Mouse (Mus musculus) megakaryocyte, embryonic 14.5 days (primary cell): ENCODE measurements around the gene Pld3. TPM values are rescaled to one million over a fixed set of nuclear protein-coding genes. Genes with fewer than 3 reads are reported as not detected.

Experiments used
- H3K27me3 ChIP-seq: replicated peaks from 2 replicates; pipeline ENCODE3; 2012; ENCODE audit warnings: inconsistent platforms
- H3K36me3 ChIP-seq: replicated peaks from 2 replicates; pipeline ENCODE3; 2012; ENCODE audit warnings: low read length, inconsistent platforms, mixed read lengths
- H3K4me1 ChIP-seq: 2 replicates; pipeline ENCODE4 v1.6.1; 2012; ENCODE audit warnings: inconsistent platforms
- H3K4me3 ChIP-seq: replicated peaks from 2 replicates; pipeline ENCODE3; 2012; ENCODE audit warnings: moderate library complexity, mild to moderate bottlenecking, inconsistent platforms
- H3K9me3 ChIP-seq: 2 replicates; pipeline ENCODE4 v1.6.1; 2012; ENCODE audit warnings: inconsistent platforms
- FLI1 ChIP-seq: IDR thresholded peaks from 2 replicates; pipeline ENCODE4 v1.6.1; 2012; ENCODE audit warnings: low read length, inconsistent platforms, mixed read lengths
- GATA1 ChIP-seq: IDR thresholded peaks from 3 replicates; pipeline ENCODE4 v1.6.1; 2012; ENCODE audit warnings: mixed read lengths, low read length, inconsistent platforms, borderline replicate concordance
- polyA plus RNA-seq: library from polyadenylated mRNA; stranded (reverse); fragments of >175 nt; gene quantifications from 2 replicates; pipeline ENCODE4 v1.2.3, GENCODE M21; 2012; ENCODE audit warnings: low replicate concordance; ENCODE audit not compliant: insufficient read depth

The Pld3 gene
- polyA plus RNA-seq, 1 experiment = 97.1 TPM

- H3K4me1 ChIP-seq = peaks cover 59% of the 10 kb centered on the region
- TF ChIP-seq GATA1 = no peak
- TF ChIP-seq FLI1 = no peak
- peak overlapping the region; percentile 93 for H3K4me3 ChIP-seq
- H3K27me3 ChIP-seq = peaks cover 5% of the 10 kb centered on the region
- no peaks in the 10 kb centered on the region for H3K9me3 ChIP-seq
- H3K36me3 ChIP-seq = peaks cover 25% of the 10 kb centered on the region
These were observed 10.5 kb downstream of the Pld3 start for GRCm38 (mm10) chr7:27542392-27543033.

- Histone ChIP-seq H3K9me3 (no peaks in the 10 kb centered on the region), H3K4me1 (peaks cover 59% of the 10 kb centered on the region)
These were observed 11.1 kb downstream of the Pld3 start for GRCm38 (mm10) chr7:27541922-27542321.

GRCm38 (mm10) chr7:27541431-27541830, 11.6 kb downstream of the Pld3 start:
- Histone ChIP-seq H3K4me3 (peak overlapping the region; percentile 29), H3K4me1 (peaks cover 62% of the 10 kb centered on the region)

More at GRCm38 (mm10) chr7:27541922-27542321, 11.1 kb downstream of the Pld3 start:
- TF ChIP-seq GATA1 = no peak
- TF ChIP-seq FLI1 = no peak
- Histone ChIP-seq H3K4me3 (peak overlapping the region; percentile 93), H3K36me3 (peaks cover 30% of the 10 kb centered on the region), H3K27me3 (peaks cover 5% of the 10 kb centered on the region)

GRCm38 (mm10) chr7:27540935-27541334, 12.1 kb downstream of the Pld3 start:
- Histone ChIP-seq H3K9me3 (no peaks in the 10 kb centered on the region), H3K4me1 (peaks cover 63% of the 10 kb centered on the region), H3K27me3 (peaks cover 5% of the 10 kb centered on the region), H3K4me3 (no peak overlapping the region), H3K36me3 (peaks cover 34% of the 10 kb centered on the region)
- TF ChIP-seq FLI1 = no peak
- TF ChIP-seq GATA1 = no peak

More at GRCm38 (mm10) chr7:27541431-27541830, 11.6 kb downstream of the Pld3 start:
- Histone ChIP-seq H3K27me3 (peaks cover 5% of the 10 kb centered on the region), H3K36me3 (peaks cover 30% of the 10 kb centered on the region), H3K9me3 (no peaks in the 10 kb centered on the region)
- TF ChIP-seq FLI1 = no peak
- no peak for TF ChIP-seq GATA1

GRCm38 (mm10) chr7:27540521-27540920, 12.5 kb downstream of the Pld3 start:
- H3K36me3 ChIP-seq = peaks cover 38% of the 10 kb centered on the region
- H3K4me1 ChIP-seq = peaks cover 66% of the 10 kb centered on the region
- peaks cover 5% of the 10 kb centered on the region for H3K27me3 ChIP-seq
- H3K9me3 ChIP-seq = no peaks in the 10 kb centered on the region
- H3K4me3 ChIP-seq = no peak overlapping the region
- TF ChIP-seq GATA1 = no peak

- peaks cover 60% of the 10 kb centered on the region for H3K4me1 ChIP-seq
- no peaks in the 10 kb centered on the region for H3K9me3 ChIP-seq
- no peak for TF ChIP-seq FLI1
- no peak for TF ChIP-seq GATA1
- H3K4me3 ChIP-seq = no peak overlapping the region
- peaks cover 41% of the 10 kb centered on the region for H3K36me3 ChIP-seq
- peaks cover 5% of the 10 kb centered on the region for H3K27me3 ChIP-seq
These were observed 14.2 kb downstream of the Pld3 start for GRCm38 (mm10) chr7:27538797-27539196.

GRCm38 (mm10) chr7:27537998-27538397, 15.0 kb downstream of the Pld3 start:
- H3K4me3 ChIP-seq = no peak overlapping the region

GRCm38 (mm10) chr7:27536618-27537017, 16.4 kb downstream of the Pld3 start:
- peaks cover 5% of the 10 kb centered on the region for H3K27me3 ChIP-seq
- H3K4me1 ChIP-seq = peaks cover 43% of the 10 kb centered on the region
- no peaks in the 10 kb centered on the region for H3K9me3 ChIP-seq
- H3K36me3 ChIP-seq = peaks cover 58% of the 10 kb centered on the region
- H3K4me3 ChIP-seq = no peak overlapping the region
- TF ChIP-seq GATA1 (no peak), FLI1 (no peak)

More at GRCm38 (mm10) chr7:27537998-27538397, 15.0 kb downstream of the Pld3 start:
- peaks cover 45% of the 10 kb centered on the region for H3K36me3 ChIP-seq
- H3K27me3 ChIP-seq = peaks cover 5% of the 10 kb centered on the region
- H3K9me3 ChIP-seq = no peaks in the 10 kb centered on the region
- no peak for TF ChIP-seq FLI1
- no peak for TF ChIP-seq GATA1
- peaks cover 54% of the 10 kb centered on the region for H3K4me1 ChIP-seq

GRCm38 (mm10) chr7:27535386-27535785, 17.6 kb downstream of the Pld3 start:
- Histone ChIP-seq H3K4me1 (peaks cover 31% of the 10 kb centered on the region), H3K4me3 (no peak overlapping the region), H3K27me3 (peaks cover 5% of the 10 kb centered on the region), H3K9me3 (no peaks in the 10 kb centered on the region), H3K36me3 (peaks cover 57% of the 10 kb centered on the region)
- TF ChIP-seq GATA1 (no peak), FLI1 (no peak)

- no peak for TF ChIP-seq GATA1
- TF ChIP-seq FLI1 = no peak
- Histone ChIP-seq H3K36me3 (peaks cover 50% of the 10 kb centered on the region), H3K27me3 (peaks cover 2% of the 10 kb centered on the region), H3K9me3 (no peaks in the 10 kb centered on the region), H3K4me3 (no peak overlapping the region), H3K4me1 (peaks cover 22% of the 10 kb centered on the region)
These were observed 20.5 kb downstream of the Pld3 start for GRCm38 (mm10) chr7:27532480-27533050.
